Mouse (Mus musculus): ENCODE measurements around the gene Rap1gap2. TPM values are rescaled to one million over a fixed set of nuclear protein-coding genes. Genes with fewer than 3 reads are reported as not detected.

Rap1gap2 gene
- total RNA-seq, 2 experiments from 2014 or later: 16.9 to 18.0 TPM

GRCm38 (mm10) chr11:74419601-74420000 lies 191.1 kb downstream of the Rap1gap2 start:
- DNase-seq (ENCODE audit: low spot score in 2 of 2): no peak

- DNase-seq (ENCODE audit: low spot score in 2 of 2): no peak
Measured at GRCm38 (mm10) chr11:74415736-74416135, 195.0 kb downstream of the Rap1gap2 start.

- DNase-seq (ENCODE audit: low spot score in 2 of 2): no peak
Measured at GRCm38 (mm10) chr11:74414112-74414511, 196.6 kb downstream of the Rap1gap2 start.

- no peak for DNase-seq (ENCODE audit: low spot score in 2 of 2)
Measured at GRCm38 (mm10) chr11:74413449-74413972, 197.2 kb downstream of the Rap1gap2 start.

DNA sequence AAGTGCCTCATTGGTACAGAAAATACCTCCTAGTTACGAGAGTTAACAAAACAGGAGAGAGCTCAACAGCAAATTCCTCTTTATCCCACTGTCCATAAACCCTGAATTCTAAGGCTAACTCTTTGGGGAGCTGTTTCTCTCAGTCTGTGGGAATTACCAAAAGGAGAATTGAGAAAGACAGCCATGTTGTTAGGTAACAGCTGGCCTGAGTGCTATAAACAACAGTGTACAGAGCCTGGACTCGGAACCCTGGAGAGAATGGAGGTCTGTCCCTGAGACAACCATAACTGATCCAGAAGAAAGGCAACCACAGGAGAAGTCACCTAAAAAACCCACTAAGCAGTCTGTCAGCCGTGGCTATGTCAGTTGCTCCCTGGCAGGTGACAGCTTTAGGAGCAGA lies 198.3 kb downstream of the Rap1gap2 start:
- no peak for DNase-seq (ENCODE audit: low spot score in 2 of 2)

- no peak for DNase-seq (ENCODE audit: low spot score in 2 of 2)
Measured at GRCm38 (mm10) chr11:74411943-74412342, 198.8 kb downstream of the Rap1gap2 start.

GRCm38 (mm10) chr11:74409757-74410174 lies 200.9 kb downstream of the Rap1gap2 start:
- DNase-seq (ENCODE audit: low spot score in 2 of 2): peak in 1 of 2 experiments; percentile 35

GRCm38 (mm10) chr11:74409447-74409754 lies 201.3 kb downstream of the Rap1gap2 start:
- DNase-seq (ENCODE audit: low spot score in 2 of 2): no peak

- DNase-seq (ENCODE audit: low spot score in 2 of 2): peak; percentile 63 to 86
Measured at GRCm38 (mm10) chr11:74408587-74409446, 201.9 kb downstream of the Rap1gap2 start.

DNA sequence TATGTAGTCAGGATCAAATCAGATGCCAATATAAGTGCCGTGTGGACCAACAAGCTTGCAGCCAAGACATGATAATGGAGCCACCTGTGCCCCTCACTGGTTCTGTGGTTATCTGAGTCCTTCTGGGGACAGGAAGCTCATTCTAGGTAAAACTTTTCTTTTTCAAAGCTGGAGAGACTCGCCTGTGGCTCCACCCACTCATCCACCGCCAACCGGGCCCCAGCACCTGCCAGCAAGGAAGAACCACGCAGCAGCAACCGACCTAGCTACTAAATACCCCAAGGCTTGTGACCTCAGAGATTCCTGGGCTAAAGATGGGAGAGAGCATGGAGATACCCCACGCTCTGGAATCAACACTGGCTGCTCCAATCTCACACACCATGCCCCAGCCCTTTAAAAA lies 205.5 kb downstream of the Rap1gap2 start:
- DNase-seq (ENCODE audit: low spot score in 2 of 2): no peak

- peak in 1 of 2 experiments; percentile 49 for DNase-seq (ENCODE audit: low spot score in 2 of 2)
Measured at GRCm38 (mm10) chr11:74404216-74404615, 206.5 kb downstream of the Rap1gap2 start.

- DNase-seq (ENCODE audit: low spot score in 2 of 2): no peak
Measured at GRCm38 (mm10) chr11:74402126-74402525, 208.6 kb downstream of the Rap1gap2 start.

DNA sequence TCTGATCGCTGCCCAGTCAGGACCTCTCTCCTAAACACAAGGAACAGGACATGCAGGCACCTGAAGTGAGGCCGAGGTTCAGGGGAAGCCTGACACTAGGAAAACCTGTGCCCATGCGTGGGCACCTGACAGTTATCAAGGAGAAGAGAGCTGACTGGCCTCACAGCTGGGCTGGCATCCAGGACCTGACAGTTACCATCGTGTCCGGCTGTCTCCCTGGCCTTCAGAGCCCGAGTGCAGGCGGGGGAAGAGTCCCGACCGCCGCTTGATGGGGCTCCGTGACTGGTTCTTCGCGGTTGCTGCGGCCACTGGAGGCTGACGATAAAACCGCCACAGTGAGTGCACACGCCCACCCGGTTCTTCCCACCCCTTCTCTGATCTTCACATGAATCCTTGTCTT lies 215.1 kb downstream of the Rap1gap2 start:
- DNase-seq (ENCODE audit: low spot score in 2 of 2): no peak

DNA sequence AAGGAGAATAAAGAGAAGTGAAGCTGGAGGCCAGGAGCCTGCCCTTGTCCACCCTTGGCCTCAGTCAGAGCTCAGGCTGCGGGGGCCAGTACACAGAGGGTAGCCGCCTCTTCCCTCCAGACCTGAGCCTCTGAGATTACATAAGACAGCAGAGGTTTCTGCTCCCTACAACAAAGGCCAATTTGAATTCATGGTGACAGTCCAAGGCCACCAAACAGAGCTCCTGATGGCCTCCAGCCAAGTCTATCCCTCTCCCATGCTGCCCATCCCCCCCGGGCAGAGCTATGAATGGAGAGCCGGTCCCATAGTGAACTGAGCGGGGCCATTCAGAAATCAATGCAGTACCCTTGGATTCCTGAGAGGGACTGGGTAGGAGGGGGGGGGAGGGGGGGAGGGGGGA lies 217.2 kb downstream of the Rap1gap2 start:
- DNase-seq (ENCODE audit: low spot score in 2 of 2): no peak

GRCm38 (mm10) chr11:74392903-74393302 lies 217.8 kb downstream of the Rap1gap2 start:
- DNase-seq (ENCODE audit: low spot score in 2 of 2): no peak

GRCm38 (mm10) chr11:74391899-74392298 lies 218.8 kb downstream of the Rap1gap2 start:
- DNase-seq (ENCODE audit: low spot score in 2 of 2): no peak

DNA sequence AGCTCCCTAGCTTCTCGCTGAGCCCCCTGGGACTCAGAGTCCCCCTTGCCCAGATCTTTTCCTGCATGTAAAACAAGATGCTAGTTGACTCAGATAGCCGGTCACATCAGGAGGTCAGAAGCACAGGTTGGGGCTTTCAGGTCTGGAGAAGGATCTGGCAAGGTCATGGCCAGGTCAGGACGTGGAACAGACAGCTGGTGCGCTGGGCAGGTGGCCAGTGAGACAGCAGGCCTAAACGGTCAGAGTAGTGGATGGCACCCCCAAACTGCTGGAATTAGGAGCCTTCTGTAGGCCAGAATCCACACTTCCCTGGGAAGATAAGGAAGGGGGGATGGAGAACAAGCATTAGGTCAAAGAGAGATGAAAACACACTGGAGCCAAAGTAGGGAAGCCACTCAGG lies 223.5 kb downstream of the Rap1gap2 start:
- no peak for DNase-seq (ENCODE audit: low spot score in 2 of 2)

DNA sequence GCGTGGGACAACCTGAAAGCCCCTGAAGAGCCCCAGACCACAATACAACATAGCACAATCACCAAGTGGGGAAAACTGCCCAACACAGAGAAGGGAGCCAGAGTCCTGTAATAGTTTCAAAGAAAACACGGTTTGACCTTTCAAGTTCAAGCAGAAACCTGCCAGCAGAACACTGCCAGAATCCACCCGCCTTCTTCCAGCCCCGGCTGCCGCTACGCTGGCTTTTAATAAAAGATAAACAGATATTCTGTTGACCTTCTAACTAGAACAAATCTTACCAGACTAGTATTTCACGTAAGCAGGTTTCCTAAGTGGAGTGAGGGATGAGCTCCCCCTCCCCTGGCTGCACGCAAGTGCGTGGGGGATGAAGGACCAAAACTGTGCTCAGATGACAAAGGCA lies 225.0 kb downstream of the Rap1gap2 start:
- no peak for DNase-seq (ENCODE audit: low spot score in 2 of 2)

- no peak for DNase-seq (ENCODE audit: low spot score in 2 of 2)
Measured at GRCm38 (mm10) chr11:74379166-74379873, 231.4 kb downstream of the Rap1gap2 start.

DNA sequence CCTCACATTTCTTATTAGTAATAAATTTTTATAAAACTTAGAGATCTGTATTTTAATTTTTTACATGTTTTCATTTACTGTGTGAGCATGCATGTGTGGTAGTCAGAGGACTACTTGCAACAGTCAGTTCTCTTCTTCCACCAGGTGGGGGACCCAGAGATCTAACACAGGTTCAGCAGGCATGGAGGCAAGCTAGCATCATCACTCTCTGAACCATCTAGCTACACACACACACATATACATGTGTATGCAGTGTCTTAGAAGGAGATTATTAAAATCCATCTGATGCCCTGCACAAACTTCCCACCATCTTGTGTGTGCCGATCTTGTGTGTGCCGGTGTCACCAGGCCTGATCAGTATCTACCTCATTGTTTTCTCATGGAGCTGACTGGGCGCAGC lies 233.9 kb downstream of the Rap1gap2 start:
- no peak for DNase-seq (ENCODE audit: low spot score in 2 of 2)

DNA sequence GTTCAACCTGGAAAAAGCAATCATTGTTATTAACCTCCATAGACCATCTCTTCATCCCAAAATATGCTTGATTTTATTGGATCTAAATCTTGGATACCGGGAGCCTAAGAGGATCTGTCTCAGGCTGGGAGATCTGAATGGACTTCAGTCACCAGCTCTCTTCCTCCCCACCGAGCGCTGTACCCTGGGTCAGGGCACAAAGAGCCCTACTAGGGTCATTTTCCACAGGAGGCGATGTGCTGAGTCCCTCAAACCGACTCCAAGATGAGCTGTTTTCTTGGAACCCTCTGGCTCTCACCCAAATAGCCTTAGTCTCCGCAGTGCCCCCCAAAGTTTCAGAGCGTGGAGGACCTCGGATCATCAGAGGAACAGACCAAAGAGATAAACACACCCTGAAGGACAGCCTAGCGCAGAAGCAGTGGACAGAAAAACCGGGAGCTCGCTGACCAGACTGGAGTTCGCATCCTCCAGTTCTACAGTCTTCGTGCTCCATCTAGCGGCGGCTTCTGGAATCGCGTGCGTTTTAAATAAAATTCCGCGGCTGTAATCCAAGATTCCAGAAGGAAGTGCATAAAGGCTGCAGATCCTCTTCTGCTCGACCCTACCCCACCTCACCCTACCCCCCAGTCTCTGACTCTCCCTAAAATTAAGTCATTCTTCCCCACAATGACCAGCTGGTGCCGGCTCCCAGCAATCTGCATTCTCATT lies 239.2 kb downstream of the Rap1gap2 start:
- peak; percentile 65 to 66 for DNase-seq (ENCODE audit: low spot score in 2 of 2)

- DNase-seq (ENCODE audit: low spot score in 2 of 2): no peak
Measured at GRCm38 (mm10) chr11:74361769-74362168, 248.9 kb downstream of the Rap1gap2 start, which contains the start of gene Olfr412. Olfr412 (plus strand) TSS chr11:74362069.
